Mouse (Mus musculus) testis, postnatal 10 days (tissue): ENCODE measurements around the gene Npas2.
A peak's percentile ranks its signal among the peaks of the same experiment; 100 is the strongest.

Experiments used
- DNase-seq: peaks from one replicate; pipeline ENCODE4 v3.0.0; 2021; ENCODE audit warnings: low spot score

The Npas2 gene

DNA sequence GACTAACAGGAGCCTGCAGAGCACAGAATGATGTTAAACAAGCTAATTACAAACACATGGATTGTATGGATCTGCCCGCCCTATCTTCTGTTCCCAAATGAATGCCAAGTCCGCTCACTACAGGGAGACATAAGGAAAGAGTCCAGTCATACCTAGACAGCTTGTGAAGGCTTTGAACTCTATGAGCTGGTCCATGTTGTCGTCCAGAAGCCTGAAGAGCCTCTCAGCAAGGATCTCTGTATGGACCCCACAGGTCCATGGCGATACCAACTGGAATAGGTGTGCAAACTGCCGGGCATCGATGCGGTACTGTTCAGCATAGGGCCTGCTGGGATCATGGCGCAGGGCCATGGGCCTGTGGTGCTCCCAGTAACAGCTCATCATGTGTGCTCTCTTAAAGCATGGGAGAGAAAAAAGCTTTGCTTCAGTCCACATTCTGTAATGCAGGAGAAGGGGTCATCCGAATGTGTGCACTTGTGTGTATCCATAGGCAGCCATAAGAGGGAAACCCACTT is 183.3 kb downstream of the Npas2 start:
- DNase-seq, result no peak

DNA sequence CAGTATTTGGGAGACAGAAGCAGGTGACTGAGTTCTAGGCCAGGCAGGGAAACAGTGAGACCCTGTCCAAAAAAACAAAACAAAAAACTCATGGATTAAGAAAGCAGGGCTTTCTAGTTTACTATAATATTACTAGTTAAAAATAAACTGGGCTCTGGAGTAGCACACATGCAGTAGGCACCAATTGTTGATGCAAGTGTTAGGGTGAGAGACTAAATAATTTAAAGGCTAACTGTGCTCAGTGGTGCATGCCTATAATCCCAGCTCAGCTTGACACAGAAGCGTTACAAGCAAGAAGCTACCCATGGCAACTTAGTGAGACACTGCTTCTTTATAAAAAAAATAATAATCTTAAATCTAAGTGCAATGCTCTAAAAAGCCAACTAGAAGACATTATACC is 185.0 kb downstream of the Npas2 start:
- DNase-seq, result no peak

DNA sequence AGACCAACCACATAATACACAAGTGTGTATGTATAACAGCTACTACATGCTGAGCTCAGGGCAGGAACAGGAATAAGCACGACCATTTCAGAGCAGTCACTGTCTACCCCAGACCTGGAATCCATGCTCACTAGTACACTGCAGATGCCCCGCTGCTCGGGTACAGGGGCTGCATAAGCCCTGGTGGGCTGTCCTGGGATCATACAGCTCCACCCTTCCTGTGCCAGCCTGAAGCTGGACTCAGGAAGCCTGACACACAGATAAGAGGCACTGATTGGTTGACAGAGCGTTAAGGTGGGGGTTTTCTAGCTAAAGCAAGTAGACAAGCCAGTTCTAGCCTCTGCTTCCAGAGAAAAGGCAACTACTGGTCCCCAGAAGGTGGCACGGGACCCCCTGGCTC is 185.5 kb downstream of the Npas2 start:
- no peak for DNase-seq

DNA sequence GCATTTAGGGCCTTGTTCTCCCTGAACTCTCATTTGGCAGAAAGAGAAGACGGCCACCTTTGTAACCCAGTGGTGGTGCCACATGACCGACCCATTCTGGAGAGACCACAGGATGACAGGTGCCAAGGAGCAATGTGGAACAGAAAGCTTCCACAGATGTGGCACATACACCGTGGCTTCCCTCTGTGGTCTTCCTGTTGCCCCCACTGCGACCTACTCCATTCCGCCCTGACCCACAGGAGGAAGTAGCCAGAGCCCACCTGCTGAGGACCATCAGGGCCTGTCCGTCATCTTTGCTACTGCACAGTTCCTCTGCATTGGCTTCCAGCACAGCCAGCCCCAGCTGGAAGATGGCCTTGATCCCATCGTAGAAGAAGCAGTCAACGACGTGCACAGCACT is 187.5 kb downstream of the Npas2 start:
- no peak for DNase-seq

DNA sequence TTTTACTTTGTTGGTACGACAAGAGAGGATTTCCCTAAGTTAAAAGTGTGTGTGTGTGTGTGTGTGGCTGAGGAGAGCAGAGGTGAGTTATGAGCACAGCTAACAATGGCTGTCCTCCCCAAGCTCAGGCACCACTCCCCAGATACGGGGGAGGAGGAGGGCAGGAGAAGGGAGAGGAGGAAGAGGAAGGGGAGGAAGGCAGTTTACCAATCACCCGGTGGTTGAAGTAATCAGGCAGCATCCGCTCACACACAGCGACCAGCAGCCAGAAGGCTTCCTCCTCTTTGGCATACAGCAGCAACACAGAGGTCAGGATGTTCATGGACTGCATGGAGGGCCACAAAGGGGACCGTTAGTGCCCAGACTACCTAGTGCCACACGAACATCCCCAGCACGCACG is 191.4 kb downstream of the Npas2 start:
- no peak for DNase-seq

DNA sequence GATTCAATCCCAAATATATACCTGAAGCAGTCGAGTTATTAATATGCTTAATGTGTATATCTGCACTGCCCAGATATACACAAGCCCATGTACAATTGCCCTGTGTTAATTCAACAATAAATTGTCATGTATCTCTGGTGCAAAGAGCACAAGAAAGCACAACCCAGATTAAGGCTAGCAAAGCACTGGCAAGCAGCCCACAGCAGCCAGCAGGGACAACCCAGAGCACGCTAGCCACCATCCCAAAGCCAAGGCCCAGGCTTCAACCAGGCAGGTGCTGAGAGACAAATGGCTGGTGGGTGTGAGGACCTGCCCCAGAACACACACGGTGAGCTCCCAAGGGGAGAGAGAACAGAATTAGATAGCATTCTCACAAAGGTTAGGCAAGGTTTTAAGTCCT is 192.9 kb downstream of the Npas2 start:
- no peak for DNase-seq

DNA sequence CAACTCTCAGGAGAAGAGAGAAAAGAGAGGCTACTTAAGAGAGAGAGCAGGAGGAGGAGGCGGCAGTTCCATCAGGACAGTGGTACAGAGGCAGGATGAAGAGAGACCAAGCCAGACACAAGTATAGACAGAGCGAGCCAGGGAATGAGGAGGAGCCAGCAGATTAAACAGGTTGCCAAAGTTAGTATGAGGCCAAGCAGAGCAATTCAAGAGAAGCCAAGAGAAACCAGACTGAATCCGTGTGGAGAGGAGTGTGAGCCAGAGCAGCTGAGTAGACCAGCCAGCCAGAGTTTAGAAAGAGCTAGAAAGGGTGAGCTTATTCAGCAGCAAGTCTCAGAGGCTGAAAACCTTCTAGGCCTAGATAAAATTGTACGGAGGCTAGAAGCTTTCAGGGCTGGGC is 194.0 kb downstream of the Npas2 start:
- no peak for DNase-seq

DNA sequence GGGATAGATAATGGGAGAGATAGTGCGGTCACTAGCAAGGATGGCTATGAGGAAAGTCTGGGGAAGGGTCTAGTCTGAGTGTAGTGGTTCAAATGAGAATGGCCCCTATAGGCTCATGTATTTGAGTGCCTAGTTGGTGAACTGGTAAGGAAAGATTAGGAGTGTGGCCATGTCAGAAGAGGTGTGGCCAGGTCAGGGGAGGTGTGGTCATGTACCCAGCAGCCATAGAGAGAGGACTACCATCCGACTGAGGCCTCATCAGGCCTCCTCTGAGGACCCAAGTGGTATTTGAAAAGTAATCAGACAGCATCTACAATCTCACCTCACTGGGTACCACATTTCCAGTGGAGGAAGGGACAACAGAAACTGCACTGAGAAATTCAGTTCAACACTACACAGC is 194.6 kb downstream of the Npas2 start:
- no peak for DNase-seq

DNA sequence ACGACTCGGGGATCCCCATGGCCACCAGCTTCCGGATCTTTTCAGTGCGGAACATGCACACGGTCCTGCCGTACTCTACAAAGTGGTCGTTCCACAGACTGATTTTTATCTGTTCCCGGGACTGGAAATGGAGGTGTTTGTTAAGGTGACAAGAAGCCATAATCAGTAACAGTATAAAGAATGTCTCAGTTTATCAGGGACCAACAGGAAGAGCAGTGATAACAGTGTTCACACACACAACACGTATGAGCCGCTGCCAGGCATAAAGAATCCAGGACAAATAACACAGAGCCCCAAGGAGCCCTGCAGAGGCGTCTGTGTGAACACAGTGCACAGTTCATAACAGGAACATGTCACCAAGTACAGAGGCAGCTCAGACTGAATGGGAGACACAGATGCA is 195.8 kb downstream of the Npas2 start:
- DNase-seq, result no peak

DNA sequence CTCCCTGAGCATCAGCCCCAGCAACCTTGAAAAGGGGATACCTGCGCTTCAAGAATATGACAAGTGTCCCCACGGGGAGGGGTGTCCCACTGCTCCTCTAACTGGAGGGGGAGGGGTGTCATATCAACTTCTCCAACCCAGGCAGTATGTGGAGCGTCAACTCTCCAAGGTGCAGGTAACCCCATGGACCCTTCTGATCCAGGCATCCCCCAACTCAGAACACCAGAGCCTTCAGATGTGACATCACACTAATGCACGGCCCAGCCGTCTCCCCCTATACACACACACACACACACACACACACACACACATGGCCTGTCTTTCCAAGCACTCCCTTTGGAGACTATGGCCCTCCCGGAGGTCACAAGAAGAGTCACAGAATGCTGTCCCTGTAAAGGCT is 198.1 kb downstream of the Npas2 start:
- no peak for DNase-seq

DNA sequence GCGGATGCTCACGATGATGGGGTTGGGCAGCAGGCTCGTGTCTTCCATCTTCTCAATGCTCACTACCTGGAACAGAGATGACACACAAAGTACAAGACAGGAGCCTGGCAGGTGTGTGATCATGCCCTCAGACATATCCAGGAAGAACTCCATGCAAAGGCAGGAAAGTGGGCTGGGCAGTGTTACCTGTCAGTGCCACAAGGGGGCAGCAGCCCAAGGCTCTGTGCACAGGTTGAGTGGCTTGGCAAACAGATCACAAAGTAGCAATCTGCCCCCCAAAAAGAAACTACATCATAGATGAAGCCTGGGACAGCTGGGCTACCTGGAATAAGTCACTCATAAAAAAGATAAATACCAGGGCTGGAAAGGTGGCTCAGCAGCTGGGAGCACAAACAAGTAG is 198.7 kb downstream of the Npas2 start:
- peak; percentile 89 for DNase-seq

DNA sequence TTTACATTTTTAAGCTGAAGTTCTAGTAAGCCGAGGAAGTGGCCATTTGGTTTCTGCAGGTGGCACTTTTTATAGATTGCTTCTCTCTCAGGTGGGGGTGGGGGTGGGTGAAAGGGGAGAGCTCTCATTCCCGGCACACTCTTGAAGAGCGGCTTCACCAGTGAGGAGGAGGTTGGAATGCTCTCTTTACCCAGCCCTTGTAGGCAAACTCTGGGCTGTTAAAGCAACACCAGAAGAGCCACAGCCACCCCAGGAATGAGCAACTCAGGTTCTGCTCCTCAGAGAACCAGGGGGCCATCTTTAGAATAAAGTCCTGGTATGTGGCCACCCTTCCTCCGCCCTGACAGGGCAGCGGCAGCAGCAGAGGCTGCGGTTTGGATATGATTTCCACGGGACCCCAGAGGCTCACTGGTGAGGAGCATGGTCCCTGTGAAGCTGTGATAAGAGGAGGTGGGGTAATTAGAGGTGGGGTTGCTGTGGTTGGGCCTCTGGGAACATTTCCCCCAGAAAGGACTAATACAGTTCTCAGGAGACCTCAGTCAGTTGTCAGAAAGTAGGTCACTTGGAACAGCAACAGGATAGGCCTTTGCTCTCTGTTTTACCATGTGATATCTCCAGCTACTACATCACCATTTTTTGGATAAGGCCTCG is 199.8 kb downstream of the Npas2 start:
- no peak for DNase-seq

DNA sequence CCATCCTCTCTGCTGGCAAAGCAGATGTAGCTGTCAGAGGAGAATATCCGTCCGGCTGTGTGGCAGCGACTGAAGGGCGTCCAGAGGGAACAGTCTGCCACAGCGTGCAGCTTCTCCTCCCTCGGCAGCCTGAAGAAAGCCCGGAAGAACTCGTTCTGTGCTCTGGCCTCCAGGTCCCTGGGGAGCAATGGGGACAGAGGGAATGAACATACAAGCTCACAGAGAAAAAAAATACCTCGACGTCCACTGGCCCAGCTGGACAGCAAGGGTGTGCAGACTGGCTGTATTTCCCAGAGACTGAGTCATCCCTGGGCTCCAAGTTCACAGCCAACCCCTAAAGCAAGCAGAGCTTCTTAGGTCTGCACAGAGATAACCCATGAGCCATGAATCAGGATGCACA is 200.6 kb downstream of the Npas2 start:
- no peak for DNase-seq

DNA sequence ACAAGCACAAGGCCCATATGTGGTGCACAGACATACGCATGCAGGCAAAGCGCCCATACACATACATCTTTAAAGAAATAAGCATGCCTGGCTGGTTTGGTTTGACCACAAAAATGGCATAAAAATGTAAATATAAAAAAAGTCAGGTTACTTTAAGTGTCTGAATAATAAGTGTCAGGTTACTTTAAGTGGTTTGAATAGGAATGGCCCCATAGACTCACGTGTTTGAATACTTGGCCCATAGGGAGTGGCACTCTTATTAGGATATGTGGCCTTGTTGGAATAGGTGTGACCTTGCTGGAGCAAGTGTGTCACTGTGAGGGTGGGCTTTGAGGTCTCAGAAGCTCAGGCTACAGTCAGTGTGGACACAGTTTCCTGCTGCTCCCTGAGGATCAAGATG is 201.1 kb downstream of the Npas2 start:
- DNase-seq, result no peak

DNA sequence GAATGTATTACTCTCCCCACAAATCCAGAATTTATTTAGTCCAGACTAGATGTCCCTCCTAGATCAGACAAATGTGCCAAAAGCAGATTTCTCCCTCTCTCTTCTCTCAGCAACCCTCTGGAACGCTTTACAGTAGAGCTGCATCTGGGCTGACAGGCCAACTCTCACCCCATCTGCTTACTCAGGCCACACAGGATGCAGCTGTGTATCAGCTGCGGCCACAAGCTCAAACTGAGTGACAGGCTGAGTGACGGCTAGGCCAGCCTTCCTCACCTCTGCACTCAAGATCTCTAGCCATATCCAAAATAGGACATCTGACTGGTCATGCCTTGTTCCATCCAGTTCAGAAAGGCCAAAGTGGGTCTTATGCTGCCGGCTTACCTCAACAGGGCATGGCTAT is 202.8 kb downstream of the Npas2 start:
- no peak for DNase-seq

DNA sequence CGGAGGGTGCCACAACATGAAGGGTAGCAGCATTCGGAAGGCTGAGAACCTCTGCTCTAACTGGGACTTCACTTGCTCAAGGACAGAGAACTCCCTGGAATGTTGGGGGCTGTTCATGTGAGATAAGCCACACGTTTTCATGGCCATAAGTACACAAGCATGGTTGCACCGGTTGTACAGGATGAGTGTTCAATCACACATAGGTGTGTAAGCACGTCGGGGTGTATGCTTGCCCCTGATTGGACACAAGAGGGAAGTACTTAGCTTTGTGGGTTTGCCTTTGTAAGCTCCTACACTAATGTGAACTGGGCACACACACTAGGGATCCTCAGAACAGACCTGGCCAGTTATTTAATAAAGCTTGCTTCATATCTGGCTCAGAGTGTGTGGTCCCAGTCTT is 204.8 kb downstream of the Npas2 start:
- DNase-seq, result no peak

DNA sequence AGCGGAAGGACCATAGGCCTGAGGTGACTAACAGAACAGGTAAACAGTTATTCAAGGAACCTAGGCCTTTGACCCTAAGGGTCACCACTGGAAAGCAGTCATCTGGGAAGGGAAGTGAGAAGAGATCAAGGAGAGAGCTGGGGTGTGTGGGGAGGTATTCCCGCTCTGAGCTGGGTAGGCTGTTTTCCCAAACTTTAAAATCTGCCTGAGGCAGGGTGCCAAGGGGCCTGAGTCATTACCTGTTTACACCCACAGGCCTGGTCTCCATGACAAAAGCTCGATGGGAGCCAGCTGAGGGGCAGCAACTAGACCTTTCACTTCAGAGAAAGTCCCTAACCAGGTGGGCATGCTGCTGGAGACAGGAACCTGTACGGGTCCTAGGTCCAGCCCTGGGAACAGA is 205.7 kb downstream of the Npas2 start:
- DNase-seq, result no peak

DNA sequence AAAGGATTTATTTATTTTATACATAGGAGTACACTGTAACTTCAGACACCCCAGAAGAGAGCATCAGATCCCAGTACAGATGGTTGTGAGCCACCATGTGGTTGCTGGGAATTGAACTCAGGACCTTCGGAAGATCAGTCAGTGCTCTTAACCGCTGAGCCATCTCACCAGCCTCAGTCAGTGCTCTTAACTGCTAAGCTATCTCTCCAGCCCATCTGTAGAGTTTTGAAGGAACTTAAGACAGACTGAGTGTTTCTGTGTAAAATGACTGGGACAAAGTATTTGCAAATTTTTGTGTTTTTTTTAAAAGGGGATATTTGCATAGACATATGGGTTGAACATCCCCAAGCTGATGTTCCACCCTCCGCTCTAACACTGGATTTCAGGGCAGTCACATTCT is 206.6 kb downstream of the Npas2 start:
- no peak for DNase-seq

DNA sequence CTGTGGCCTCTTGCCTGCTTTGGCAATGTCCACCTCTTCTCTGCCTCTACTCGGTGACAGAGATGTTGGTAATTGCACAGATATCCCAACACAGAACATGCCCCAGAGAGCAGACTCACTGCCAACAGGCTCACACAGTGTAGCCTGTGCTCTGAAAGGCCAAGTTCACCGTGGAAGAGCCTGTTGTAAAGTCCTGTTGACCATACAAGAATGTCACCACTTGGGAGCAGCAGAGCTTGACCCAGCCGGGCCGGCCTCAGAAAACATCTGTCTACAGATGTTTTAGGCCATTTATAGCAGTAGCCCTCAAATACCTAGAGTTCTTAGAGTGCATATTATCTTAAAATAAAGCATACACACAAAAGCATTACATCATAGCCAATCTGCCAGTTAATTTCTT is 213.6 kb downstream of the Npas2 start:
- DNase-seq, result no peak

DNA sequence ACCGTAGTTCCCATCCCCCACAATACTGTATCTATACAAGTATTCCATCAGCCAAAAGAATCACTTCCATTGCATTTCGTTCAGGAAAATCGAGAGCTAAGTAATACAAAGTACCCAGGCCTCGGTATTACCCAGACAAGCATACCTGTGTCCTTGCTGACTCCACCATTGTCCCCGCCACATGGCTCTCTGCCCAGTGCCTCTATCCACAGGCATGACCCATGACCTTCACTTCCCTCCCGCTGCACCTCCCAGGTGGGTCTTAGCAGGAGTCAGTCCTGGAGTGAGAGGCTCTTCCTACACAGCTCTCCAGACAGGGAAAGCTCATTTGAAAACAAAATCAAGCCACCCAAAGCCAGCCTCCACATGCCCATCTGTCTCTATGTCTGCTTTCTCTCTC is 214.6 kb downstream of the Npas2 start:
- DNase-seq, result no peak

DNA sequence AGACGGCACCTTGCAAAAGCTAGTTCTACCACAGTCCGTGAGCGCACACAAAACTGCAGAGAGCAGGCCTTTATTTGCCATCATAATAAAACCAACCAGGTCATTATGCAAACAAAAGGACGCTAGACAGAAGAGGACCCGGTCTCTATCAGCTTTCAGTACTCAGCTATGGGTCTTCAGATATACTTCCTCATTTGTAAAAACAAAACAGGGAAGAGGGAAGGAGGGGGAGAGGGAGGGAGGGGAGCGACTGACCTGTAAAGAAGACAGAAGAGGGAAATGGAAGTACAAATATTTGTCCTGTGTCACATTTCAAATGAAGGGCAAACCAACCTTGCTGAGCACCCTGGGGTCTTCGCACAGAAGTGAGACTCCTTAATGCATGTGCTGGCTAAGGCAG is 215.1 kb downstream of the Npas2 start:
- no peak for DNase-seq

DNA sequence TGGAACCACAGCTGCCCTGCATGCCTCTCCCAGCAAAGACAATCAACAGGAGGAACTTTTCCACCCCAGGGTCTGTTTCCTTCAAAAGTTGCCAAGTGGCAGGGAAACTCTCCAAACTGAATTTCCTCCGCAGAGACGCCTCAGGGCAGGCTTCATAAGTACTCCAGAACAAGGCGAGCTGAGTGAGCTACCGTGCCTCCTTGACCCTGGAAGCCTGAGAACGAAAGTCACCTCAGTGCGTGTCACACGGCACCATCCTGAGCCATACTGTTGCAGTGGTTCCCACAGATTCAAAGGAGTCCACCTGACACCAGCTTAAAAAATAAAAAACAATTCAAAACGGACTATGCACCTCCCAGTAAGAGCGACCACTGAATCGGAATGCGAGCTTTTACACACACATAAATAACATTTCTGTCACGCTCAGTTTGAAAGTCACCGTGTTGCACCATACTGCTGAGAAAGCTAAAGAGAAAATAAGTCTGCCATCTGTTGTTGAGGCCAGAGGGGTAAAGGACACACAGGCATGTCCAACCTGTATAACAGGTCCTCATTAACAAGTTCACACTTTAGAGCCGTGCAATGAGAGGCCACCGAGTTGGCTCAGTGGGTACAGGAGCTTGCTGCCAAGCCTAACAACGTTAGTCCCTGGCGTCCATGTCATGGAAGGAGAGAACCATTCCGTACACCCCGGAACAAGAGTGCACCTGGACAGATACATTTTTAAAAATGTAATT is 216.7 kb downstream of the Npas2 start:
- DNase-seq, result no peak
